Mouse (Mus musculus): ENCODE data around the gene Mrps23. TPM values are rescaled to one million over a fixed set of nuclear protein-coding genes. Genes with fewer than 3 reads are reported as not detected.

Mrps23 gene
- polyA plus RNA-seq (2012; rRNA removed) = 81.5 and 93.0 TPM in 2 replicates

DNA sequence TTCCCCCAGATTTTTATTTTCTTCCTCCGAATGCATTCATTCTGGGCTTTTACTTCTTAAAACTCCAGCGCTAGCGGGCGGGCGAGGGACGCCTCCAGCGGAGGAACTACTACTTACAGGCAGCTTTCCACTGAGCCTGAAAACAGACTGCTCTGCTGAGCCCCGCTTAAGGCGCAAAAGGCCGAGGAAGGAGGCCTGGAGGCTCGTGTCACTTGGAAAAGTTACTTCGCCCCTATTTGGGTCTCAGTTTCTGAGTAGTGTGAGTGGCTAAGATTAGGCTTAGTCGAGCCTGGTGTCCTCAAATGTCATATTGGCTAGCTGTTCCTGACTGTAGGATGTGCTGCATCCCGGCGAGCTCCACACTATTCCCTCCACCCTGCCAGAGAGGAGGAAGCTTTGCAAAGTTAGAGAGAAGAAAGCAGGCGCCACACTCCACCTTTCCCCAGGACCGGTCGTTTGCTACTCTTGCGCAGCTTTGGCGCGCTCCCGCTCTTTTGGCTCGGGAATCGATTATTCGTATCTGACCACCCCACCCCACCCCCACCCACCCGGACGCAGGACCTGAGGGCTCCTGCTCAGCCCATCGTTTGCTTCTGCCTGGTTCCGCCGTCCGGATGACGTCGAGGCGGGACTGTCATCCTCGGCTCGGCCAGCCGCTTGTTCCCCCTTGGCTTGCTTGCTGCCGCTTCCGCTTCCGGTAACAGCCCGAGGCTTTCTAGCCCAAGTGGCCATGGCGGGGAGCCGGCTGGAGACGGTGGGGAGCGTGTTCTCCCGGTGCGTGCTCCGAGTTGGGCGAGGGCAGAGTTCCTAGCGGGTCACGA lies at the start of gene Mrps23:
TSS of gene Mrps23 (plus strand) at position 677 of the 821 bp plus-strand sequence.

Other genes starting within 250 kb of the Mrps23 start
- gene Dynll2, start 216.9 kb upstream of the Mrps23 start, polyA plus RNA-seq (2012; rRNA removed) = 292 and 295 TPM in 2 replicates
- 551 and 648 TPM in 2 replicates for gene Srsf1, start 157.0 kb upstream of the Mrps23 start, polyA plus RNA-seq (2012; rRNA removed)
- 46.8 and 51.8 TPM in 2 replicates for gene Vezf1, start 136.1 kb upstream of the Mrps23 start, polyA plus RNA-seq (2012; rRNA removed)
- gene Cuedc1, start 106.3 kb upstream of the Mrps23 start, polyA plus RNA-seq (2012; rRNA removed) = 48.4 and 53.1 TPM in 2 replicates
- 0.23 and 0.33 TPM in 2 replicates for gene Ccdc182, start 89.7 kb downstream of the Mrps23 start, polyA plus RNA-seq (2012; rRNA removed)

Measured in central nervous system, embryonic 14 days (tissue).